Mouse (Mus musculus) ES-E14 (cell line): ENCODE measurements around the gene 2510009E07Rik.

Experiments used
- CHD2 ChIP-seq: IDR thresholded peaks from 2 replicates; pipeline ENCODE4 v1.6.1; 2014; ENCODE audit warnings: mild to moderate bottlenecking, low read depth, low read length, inconsistent platforms
- ZNF384 ChIP-seq: IDR thresholded peaks from 2 replicates; pipeline ENCODE4 v1.6.1; 2012; ENCODE audit warnings: low read depth, low read length, inconsistent platforms

DNA sequence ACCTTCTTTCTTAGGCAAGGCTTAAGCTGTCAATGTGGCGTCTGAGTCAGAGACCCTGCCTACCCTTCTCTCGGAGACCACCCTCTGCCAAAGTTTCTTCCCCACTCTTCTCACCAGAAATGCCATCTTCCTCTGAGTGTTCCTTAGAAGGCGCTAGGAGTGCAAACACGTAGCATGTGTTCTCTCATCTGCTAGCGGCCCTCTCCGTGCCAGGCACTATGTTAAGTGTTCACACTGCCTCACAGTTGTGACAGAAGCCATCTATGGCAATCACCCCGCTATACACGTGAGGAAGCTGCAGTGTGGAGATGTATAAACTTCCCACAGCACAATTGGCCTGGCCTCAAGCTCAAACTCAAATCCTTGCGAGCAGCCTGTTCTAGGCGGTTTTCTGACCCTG lies 20.1 kb upstream of the 2510009E07Rik start:
- TF ChIP-seq ZNF384, result no peak
- no peak for TF ChIP-seq CHD2
